ENCODE assay signal across 30 mouse cellular contexts in the genomic region with DNA sequence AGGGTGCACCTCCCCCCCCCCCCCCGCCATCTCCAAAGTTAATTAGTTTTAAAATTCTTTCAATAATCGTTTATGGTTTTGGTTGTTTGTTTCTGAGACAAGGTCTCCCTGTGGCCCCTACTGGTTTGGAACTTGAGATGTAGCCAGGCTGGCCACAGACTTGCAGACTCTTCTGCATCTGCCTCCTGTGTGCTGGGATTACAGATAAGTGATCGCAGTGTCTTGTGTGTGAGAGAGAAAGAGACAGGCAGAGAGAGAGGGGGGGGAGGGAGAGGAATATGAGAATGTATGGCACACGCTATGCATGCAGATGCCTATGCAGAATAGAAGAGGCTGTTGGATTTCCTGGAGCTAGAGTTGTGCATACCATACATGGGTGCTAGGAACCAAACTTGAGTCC. TPM values are rescaled to one million over a fixed set of nuclear protein-coding genes. Genes with fewer than 3 reads are reported as not detected.
DNase-seq lines count a peak whose midpoint lies in the region; ATAC-seq and TF ChIP-seq lines count a peak whose summit lies in the region.
"Had no signal": no experiment of that assay in that cellular context is flagged by ENCODE, and none has a peak within 500 bp of the region (broad histone marks: within the 10 kb centered on the region; RNA-seq: fewer than 3 reads in every experiment).

No protein-coding gene starts in this region.

- no peaks in the 10 kb centered on the region for H3K27me3 ChIP-seq in heart, embryonic 13.5 days (replicated peaks)
- no peaks in the 10 kb centered on the region for H3K27me3 ChIP-seq in MEL (ENCODE audit: control insufficient read depth in 1 of 2, insufficient read depth in 2 of 2, low read length in 2 of 2)
- H3K27me3 ChIP-seq in liver, embryonic 12.5 days (replicated peaks), result no peaks in the 10 kb centered on the region
- H3K27me3 ChIP-seq: CH12.LX; embryonic facial prominence, embryonic 15.5 days; heart, embryonic 15.5 days; limb, embryonic 12.5 days; lung, embryonic 15.5 days had no signal

- TF ChIP-seq EP300 in MEL (IDR thresholded peaks at IDR 0.05; ENCODE audit: low read depth in 1 of 2, low read length in 2 of 2), result no peak

- H3K36me3 ChIP-seq in heart, embryonic 13.5 days, result peaks cover 49% of the 10 kb centered on the region
- H3K36me3 ChIP-seq in MEL (ENCODE audit: control insufficient read depth in 1 of 2, insufficient read depth in 2 of 2, low read length in 2 of 2), result peaks cover 18 to 25% of the 10 kb centered on the region in 2 experiments
- H3K36me3 ChIP-seq in liver, embryonic 12.5 days, result peaks cover 52% of the 10 kb centered on the region

- DNase-seq in heart, postnatal 14 days, result no peak
- peak; percentile 32 for DNase-seq in MEL (ENCODE audit: low read depth, low spot score)
- no peak for DNase-seq in spleen, adult 18-20 months
- DNase-seq: adrenal gland, postnatal 10 days; B cell, adult 2 months; cerebellum, adult 8-10 months; cerebellum, postnatal 36 days; embryo, embryonic 11 days; forebrain, postnatal 0 days; gastrocnemius, postnatal 14 days; heart, adult 11 months; kidney, adult 9 months; kidney, postnatal 14 days; lung, postnatal 36 days; retina, postnatal 1 day; right cerebral cortex, postnatal 25 days had no signal

- H3K9me3 ChIP-seq in heart, embryonic 13.5 days, result no peaks in the 10 kb centered on the region
- H3K9me3 ChIP-seq in MEL (replicated peaks; ENCODE audit: insufficient read depth, low read length), result no peaks in the 10 kb centered on the region
- H3K9me3 ChIP-seq in liver, embryonic 12.5 days (replicated peaks), result no peaks in the 10 kb centered on the region
- H3K9me3 ChIP-seq: embryonic facial prominence, embryonic 15.5 days; forebrain, embryonic 10.5 days; heart, embryonic 15.5 days; limb, embryonic 12.5 days; lung, embryonic 15.5 days had no signal

- intact Hi-C loops in heart, postnatal 14 days (cut with DNase I), result no loop called here

- peaks cover 30% of the 10 kb centered on the region for H3K79me2 ChIP-seq in MEL (ENCODE audit: control insufficient read depth, insufficient read depth, low read length, poor library complexity)

- ATAC-seq in heart, embryonic 13.5 days (ENCODE audit: extremely low read depth, insufficient number of reproducible peaks, low FRiP score, low TSS enrichment), result no peak
- peak; percentile 33; the same call in 1 of the 2 replicates for ATAC-seq in liver, embryonic 12.5 days
- peak; percentile 50 for ATAC-seq in megakaryocyte progenitor cell, adult 5-6 weeks (replicated peaks; ENCODE audit: poor library complexity)
- ATAC-seq in cerebellum, adult (ENCODE audit: insufficient number of reproducible peaks, low FRiP score, low TSS enrichment), result no peak
- ATAC-seq: activated CD4-positive, CD25-positive, alpha-beta regulatory T cell, adult 4 months; forebrain, postnatal 0 days; hindbrain, embryonic 16.5 days; intestine, embryonic 16.5 days had no signal

- H3K9ac ChIP-seq in heart, embryonic 13.5 days, result no peak overlapping the region
- no peak overlapping the region for H3K9ac ChIP-seq in MEL (ENCODE audit: control insufficient read depth, low read depth, low read length, poor library complexity, severe bottlenecking)
- peak overlapping the region; percentile 89 for H3K9ac ChIP-seq in liver, embryonic 12.5 days
- H3K9ac ChIP-seq: embryonic facial prominence, embryonic 15.5 days; forebrain, postnatal 0 days; heart, embryonic 15.5 days had no signal

- TF ChIP-seq POLR2A in MEL (IDR thresholded peaks at IDR 0.05; ENCODE audit: control insufficient read depth in 1 of 2, insufficient read depth in 1 of 2, low read depth in 1 of 2, low read length in 2 of 2, poor library complexity in 1 of 2), result no peak

- peaks cover 24% of the 10 kb centered on the region for H3K4me1 ChIP-seq in heart, embryonic 13.5 days
- H3K4me1 ChIP-seq in MEL (ENCODE audit: control insufficient read depth in 1 of 2, insufficient read depth in 2 of 2, low read length in 2 of 2), result peaks cover 5 to 19% of the 10 kb centered on the region in 2 experiments
- H3K4me1 ChIP-seq in liver, embryonic 12.5 days, result peaks cover 47% of the 10 kb centered on the region

- no peak for TF ChIP-seq CTCF in MEL (IDR thresholded peaks at IDR 0.05 in 2 of 3, conservative IDR thresholded peaks at IDR 0.05 in 1 of 3; ENCODE audit: control insufficient read depth in 1 of 3, insufficient read depth in 1 of 3, low read depth in 2 of 3, low read length in 3 of 3, poor library complexity in 1 of 3, severe bottlenecking in 1 of 3)

- WGBS in heart, embryonic 13.5 days, result 87% methylated on average over 4 of the region's 4 CpGs
- 39% methylated on average over 4 of the region's 4 CpGs for WGBS in liver, embryonic 12.5 days (ENCODE audit: insufficient replicate concordance)

- no peak overlapping the region for H3K4me3 ChIP-seq in heart, embryonic 13.5 days
- H3K4me3 ChIP-seq in MEL (ENCODE audit: control insufficient read depth in 1 of 2, insufficient read depth in 1 of 2, low read depth in 2 of 2, low read length in 2 of 2), result no peak overlapping the region
- H3K4me3 ChIP-seq in liver, embryonic 12.5 days, result peak overlapping the region; percentile 89
- H3K4me3 ChIP-seq: embryonic facial prominence, embryonic 15.5 days; lung, embryonic 15.5 days had no signal

- no peak for TF ChIP-seq RAD21 in MEL (IDR thresholded peaks at IDR 0.05; ENCODE audit: low read depth, low read length)

- no peak overlapping the region for H3K27ac ChIP-seq in heart, embryonic 13.5 days (replicated peaks)
- no peak overlapping the region for H3K27ac ChIP-seq in MEL (ENCODE audit: control insufficient read depth, low read depth, low read length)
- H3K27ac ChIP-seq in liver, embryonic 12.5 days, result peak overlapping the region; percentile 97
- H3K27ac ChIP-seq: embryonic facial prominence, embryonic 15.5 days; forebrain, embryonic 10.5 days; heart, embryonic 15.5 days; limb, embryonic 12.5 days; lung, embryonic 15.5 days had no signal

- H3K4me2 ChIP-seq in heart, embryonic 13.5 days, result peak overlapping the region; percentile 89
- H3K4me2 ChIP-seq in liver, embryonic 12.5 days, result peak overlapping the region; percentile 84
- H3K4me2 ChIP-seq: midbrain, embryonic 11.5 days had no signal

TF ChIP-seq in MEL, 35 proteins besides CTCF, POLR2A, EP300 and RAD21:
- TF ChIP-seq TAL1 (IDR thresholded peaks at IDR 0.05; ENCODE audit: low read length) (peak; percentile 37; the same call in 1 of the 2 replicates), NELFE (IDR thresholded peaks at IDR 0.05; ENCODE audit: low read depth, low read length) (no peak)

RNA-seq across cellular contexts. Expression of a gene that starts 2.1 kb away (rescaled TPM):
- 80.6 and 86.7 TPM in 2 replicates for polyA plus RNA-seq in heart, embryonic 13.5 days (2015; fragmentation: Nextera tagmentation; extraction: Ambion mirVana)
- 10 to 100 TPM; 76.5 to 83.6 TPM for total RNA-seq in heart, postnatal 14 days (2021)
- total RNA-seq in MEL (2012; rRNA removed), result 85.4 and 88.4 TPM in 2 replicates
- polyA plus RNA-seq in MEL (2012; ENCODE audit: insufficient read depth in 1 of 2, insufficient read length in 2 of 2, low read depth in 1 of 2, low replicate concordance in 2 of 2, missing spikeins in 1 of 2), result 100 to 1,000 TPM in 1 of 2 experiments, not detected in 1; 128 TPM
- polyA plus RNA-seq in liver, embryonic 12.5 days (2016; fragmentation: Nextera tagmentation; extraction: Ambion mirVana), result 87.4 and 92.1 TPM in 2 replicates
- 108 and 145 TPM in 2 replicates for total RNA-seq in megakaryocyte progenitor cell, adult 5-6 weeks (2015)
- 50.9 and 55.0 TPM in 2 replicates for total RNA-seq in megakaryocyte progenitor cell, adult 5-6 weeks (2017)

RNA-seq across cellular contexts. Expression of a gene that starts 11.0 kb away (rescaled TPM):
- polyA plus RNA-seq in heart, embryonic 13.5 days (2015; fragmentation: Nextera tagmentation; extraction: Ambion mirVana), result 825 and 854 TPM in 2 replicates
- total RNA-seq in heart, postnatal 14 days (2021), result 100 to 1,000 TPM; 156 to 161 TPM
- total RNA-seq in MEL (2012; rRNA removed), result 1,163 and 1,351 TPM in 2 replicates
- 1,000 to 10,000 TPM; 1,085 to 1,266 TPM for polyA plus RNA-seq in MEL (2012; ENCODE audit: insufficient read depth in 1 of 2, insufficient read length in 2 of 2, low read depth in 1 of 2, low replicate concordance in 2 of 2, missing spikeins in 1 of 2)
- polyA plus RNA-seq in liver, embryonic 12.5 days (2016; fragmentation: Nextera tagmentation; extraction: Ambion mirVana), result 5,938 and 5,957 TPM in 2 replicates
- total RNA-seq in megakaryocyte progenitor cell, adult 5-6 weeks (2015), result 2,374 and 2,432 TPM in 2 replicates
- 1,500 and 1,804 TPM in 2 replicates for total RNA-seq in megakaryocyte progenitor cell, adult 5-6 weeks (2017)

RNA-seq across cellular contexts. Expression of a gene that starts 42.9 kb away (rescaled TPM):
- polyA plus RNA-seq in heart, embryonic 13.5 days (2015; fragmentation: Nextera tagmentation; extraction: Ambion mirVana), result 0.21 and 0.39 TPM in 2 replicates
- total RNA-seq in heart, postnatal 14 days (2021), result under 1 TPM; 0.67 to 0.90 TPM
- total RNA-seq in MEL (2012; rRNA removed), result 0.69 and 0.92 TPM in 2 replicates
- 1 to 10 TPM in 1 of 2 experiments, not detected in 1; 1.0 TPM for polyA plus RNA-seq in MEL (2012; ENCODE audit: insufficient read depth in 1 of 2, insufficient read length in 2 of 2, low read depth in 1 of 2, low replicate concordance in 2 of 2, missing spikeins in 1 of 2)
- 0.32 and 0.59 TPM in 2 replicates for polyA plus RNA-seq in liver, embryonic 12.5 days (2016; fragmentation: Nextera tagmentation; extraction: Ambion mirVana)
- total RNA-seq in megakaryocyte progenitor cell, adult 5-6 weeks (2015), result 0.49 TPM in 1 of 2 replicates, not detected in the other
- total RNA-seq in megakaryocyte progenitor cell, adult 5-6 weeks (2017), result 0.46 TPM in 1 of 2 replicates, not detected in the other

RNA-seq across cellular contexts. Expression of a gene that starts 43.8 kb away (rescaled TPM):
- 31.2 and 32.6 TPM in 2 replicates for polyA plus RNA-seq in heart, embryonic 13.5 days (2015; fragmentation: Nextera tagmentation; extraction: Ambion mirVana)
- 10 to 100 TPM; 25.4 to 25.5 TPM for total RNA-seq in heart, postnatal 14 days (2021)
- total RNA-seq in MEL (2012; rRNA removed), result 3.4 and 4.9 TPM in 2 replicates
- 1 to 10 TPM in 1 of 2 experiments, not detected in 1; 7.0 TPM for polyA plus RNA-seq in MEL (2012; ENCODE audit: insufficient read depth in 1 of 2, insufficient read length in 2 of 2, low read depth in 1 of 2, low replicate concordance in 2 of 2, missing spikeins in 1 of 2)
- 13.4 TPM in 2 replicates for polyA plus RNA-seq in liver, embryonic 12.5 days (2016; fragmentation: Nextera tagmentation; extraction: Ambion mirVana)
- 12.8 and 13.2 TPM in 2 replicates for total RNA-seq in megakaryocyte progenitor cell, adult 5-6 weeks (2015)
- total RNA-seq in megakaryocyte progenitor cell, adult 5-6 weeks (2017), result 4.1 and 8.7 TPM in 2 replicates

RNA-seq across cellular contexts. Expression of a gene that starts 43.8 kb away (rescaled TPM):
- polyA plus RNA-seq in heart, embryonic 13.5 days (2015; fragmentation: Nextera tagmentation; extraction: Ambion mirVana), result 332 and 341 TPM in 2 replicates
- total RNA-seq in heart, postnatal 14 days (2021), result 100 to 1,000 TPM; 250 to 262 TPM
- total RNA-seq in MEL (2012; rRNA removed), result 80.9 and 83.1 TPM in 2 replicates
- polyA plus RNA-seq in MEL (2012; ENCODE audit: insufficient read depth in 1 of 2, insufficient read length in 2 of 2, low read depth in 1 of 2, low replicate concordance in 2 of 2, missing spikeins in 1 of 2), result 100 to 1,000 TPM in 1 of 2 experiments, not detected in 1; 241 TPM
- polyA plus RNA-seq in liver, embryonic 12.5 days (2016; fragmentation: Nextera tagmentation; extraction: Ambion mirVana), result 249 and 259 TPM in 2 replicates
- 261 and 298 TPM in 2 replicates for total RNA-seq in megakaryocyte progenitor cell, adult 5-6 weeks (2015)
- 265 and 283 TPM in 2 replicates for total RNA-seq in megakaryocyte progenitor cell, adult 5-6 weeks (2017)

Comparison
In these comparisons a context has a peak if more than half of its experiments do, and no peak if none do; other contexts are left out.
1. ATAC-seq: peak in liver, embryonic 12.5 days (single experiment) and megakaryocyte progenitor cell, adult 5-6 weeks (single experiment); none in heart, embryonic 13.5 days (single experiment) and cerebellum, adult (single experiment).